Mouse (Mus musculus): Measurements from ENCODE around the gene Dusp18.
"Not testable (repeated sequence)": the region's sequence is repeated elsewhere in the genome, so short reads cannot be mapped to it uniquely, and the experiment has no call there.

DNA sequence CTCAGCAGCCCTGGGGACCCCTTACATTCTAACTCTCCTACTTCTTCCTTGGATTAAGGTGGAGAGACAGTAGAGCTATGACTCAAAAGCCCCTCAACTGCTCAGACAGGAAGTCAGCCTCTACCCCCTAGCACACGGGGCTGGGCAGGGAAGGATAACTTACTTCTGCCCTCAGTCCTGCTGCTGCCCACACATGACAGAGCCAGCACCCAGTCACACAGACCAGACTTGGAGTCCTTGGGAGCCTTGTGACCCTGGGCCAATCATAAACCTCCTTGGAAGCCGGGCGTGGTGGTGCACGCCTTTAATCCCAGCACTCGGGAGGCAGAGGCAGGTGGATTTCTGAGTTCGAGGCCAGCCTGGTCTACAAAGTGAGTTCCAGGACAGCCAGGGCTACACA lies 16.4 kb downstream of the Dusp18 start:
- not testable (repeated sequence) for TF ChIP-seq CTCF (IDR thresholded peaks at IDR 0.05; ENCODE audit: low read depth, low read length); POLR2A (IDR thresholded peaks at IDR 0.05; ENCODE audit: borderline replicate concordance, low read depth, low read length)
